Mouse (Mus musculus) forebrain, embryonic 13.5 days (tissue): ENCODE data around the gene Ddx27. TPM values are rescaled to one million over a fixed set of nuclear protein-coding genes. Genes with fewer than 3 reads are reported as not detected.

Experiments used
- ATAC-seq: fragments of 200-750 bp; cut with Nextera tagmentation; 2 replicates; pipeline ENCODE4 v1.8.0; 2017
- H3K27ac ChIP-seq: fragments of 300-500 bp; sonication (generic); 2 replicates; pipeline ENCODE4 v1.5.1; 2015; ENCODE audit warnings: inconsistent platforms, mild to moderate bottlenecking, moderate library complexity
- H3K27me3 ChIP-seq: fragments of 300-500 bp; sonication (generic); 2 replicates; pipeline ENCODE4 v1.6.1; 2015; ENCODE audit warnings: mild to moderate bottlenecking, inconsistent platforms
- H3K36me3 ChIP-seq: fragments of 300-500 bp; sonication (generic); 2 replicates; pipeline ENCODE4 v1.6.1; 2015; ENCODE audit warnings: mild to moderate bottlenecking, inconsistent platforms; ENCODE audit not compliant: poor library complexity, severe bottlenecking
- H3K4me1 ChIP-seq: fragments of 300-500 bp; sonication (generic); 2 replicates; pipeline ENCODE4 v1.6.1; 2015; ENCODE audit warnings: inconsistent platforms
- H3K4me2 ChIP-seq: fragments of 300-500 bp; sonication (generic); 2 replicates; pipeline ENCODE4 v1.6.1; 2015; ENCODE audit warnings: inconsistent platforms, mild to moderate bottlenecking, moderate library complexity
- H3K4me3 ChIP-seq: fragments of 300-500 bp; sonication (generic); 2 replicates; pipeline ENCODE4 v1.5.1; 2015; ENCODE audit warnings: mild to moderate bottlenecking, inconsistent platforms
- H3K9ac ChIP-seq: fragments of 300-500 bp; sonication (generic); 2 replicates; pipeline ENCODE4 v1.6.1; 2015; ENCODE audit warnings: mild to moderate bottlenecking, inconsistent platforms
- H3K9me3 ChIP-seq: fragments of 300-500 bp; sonication (generic); replicated peaks from 2 replicates; pipeline ENCODE4 v1.6.1; 2016; ENCODE audit warnings: inconsistent platforms
- WGBS: fragments of 180-500 bp; shearing (Covaris S2); methylation state at CpG from one replicate; pipeline ENCODE4 v1.1.7; 2015; 5-methylcytosine and 5-hydroxymethylcytosine counted together
- polyA plus RNA-seq: library from polyadenylated mRNA; unstranded; fragments of >200 nt; fragmentation: Nextera tagmentation; extraction: Ambion mirVana; gene quantifications from 2 replicates; pipeline ENCODE4 v1.2.1, GENCODE M21; 2015

The Ddx27 gene
- polyA plus RNA-seq: 46.7 and 50.0 TPM in 2 replicates

GRCm38 (mm10) chr2:167014702-167015381 is at the start of gene Ddx27:
Ddx27 (plus strand) TSS chr2:167015193.
- H3K4me1 ChIP-seq: peaks cover 24% of the 10 kb centered on the region
- peak; percentile 94 for ATAC-seq

GRCm38 (mm10) chr2:166973153-166973552 is 41.8 kb upstream of the Ddx27 start:
- no peaks in the 10 kb centered on the region for H3K27me3 ChIP-seq
- 86% methylated on average over 1 of the region's 1 CpGs for WGBS

More at GRCm38 (mm10) chr2:167014702-167015381, at the start of gene Ddx27:
- H3K4me2 ChIP-seq: peak within 1 kb of the TSS; percentile 94
- H3K27me3 ChIP-seq: 0 out of 2 replicates have a peak, but pooled peaks cover 2% of the 10 kb centered on the region
- H3K36me3 ChIP-seq: peaks cover 22% of the 10 kb centered on the region
- peak within 1 kb of the TSS; percentile 84 for H3K4me3 ChIP-seq
- peak within 1 kb of the TSS; percentile 51 for H3K27ac ChIP-seq
- H3K9me3 ChIP-seq: no peaks in the 10 kb centered on the region
- H3K9ac ChIP-seq: peak within 1 kb of the TSS; percentile 84
- WGBS: 2% methylated on average over 36 of the region's 37 CpGs

GRCm38 (mm10) chr2:166974177-166974872 is 40.7 kb upstream of the Ddx27 start:
- Histone ChIP-seq H3K27me3 (no peaks in the 10 kb centered on the region), H3K4me2 (no peak overlapping the region), H3K9ac (no peak overlapping the region), H3K9me3 (no peaks in the 10 kb centered on the region), H3K36me3 (no peaks in the 10 kb centered on the region), H3K4me1 (peaks cover 19% of the 10 kb centered on the region), H3K27ac (peak overlapping the region; percentile 35; the same call in 1 of the 2 replicates), H3K4me3 (no peak overlapping the region)
- no peak for ATAC-seq
- 93% methylated on average over 6 of the region's 6 CpGs for WGBS

More at GRCm38 (mm10) chr2:166973153-166973552, 41.8 kb upstream of the Ddx27 start:
- H3K4me2 ChIP-seq: no peak overlapping the region
- H3K9me3 ChIP-seq: no peaks in the 10 kb centered on the region
- H3K36me3 ChIP-seq: no peaks in the 10 kb centered on the region
- no peak overlapping the region for H3K27ac ChIP-seq
- H3K9ac ChIP-seq: no peak overlapping the region
- no peak for ATAC-seq
- no peak overlapping the region for H3K4me3 ChIP-seq
- H3K4me1 ChIP-seq: peaks cover 19% of the 10 kb centered on the region

- Histone ChIP-seq H3K9me3 (no peaks in the 10 kb centered on the region), H3K4me2 (no peak overlapping the region), H3K27ac (no peak overlapping the region), H3K27me3 (no peaks in the 10 kb centered on the region), H3K4me1 (peaks cover 19% of the 10 kb centered on the region), H3K9ac (no peak overlapping the region; the same call in 1 of the 2 replicates), H3K36me3 (no peaks in the 10 kb centered on the region), H3K4me3 (no peak overlapping the region)
- WGBS: 87% methylated on average over 3 of the region's 3 CpGs
- ATAC-seq: no peak
Measured at GRCm38 (mm10) chr2:166976356-166976755, 38.6 kb upstream of the Ddx27 start.

- Histone ChIP-seq H3K4me3 (no peak overlapping the region), H3K4me1 (peaks cover 19% of the 10 kb centered on the region), H3K36me3 (peaks cover 3% of the 10 kb centered on the region; the same call in 1 of the 2 replicates), H3K27me3 (no peaks in the 10 kb centered on the region), H3K27ac (no peak overlapping the region), H3K9ac (no peak overlapping the region), H3K9me3 (no peaks in the 10 kb centered on the region), H3K4me2 (no peak overlapping the region)
- WGBS: 84% methylated on average over 3 of the region's 3 CpGs
- no peak for ATAC-seq
Measured at GRCm38 (mm10) chr2:166977490-166977889, 37.5 kb upstream of the Ddx27 start.

GRCm38 (mm10) chr2:166980161-166980560 is 34.8 kb upstream of the Ddx27 start:
- Histone ChIP-seq H3K9ac (no peak overlapping the region), H3K4me2 (no peak overlapping the region), H3K9me3 (no peaks in the 10 kb centered on the region), H3K27me3 (no peaks in the 10 kb centered on the region), H3K4me3 (no peak overlapping the region), H3K27ac (no peak overlapping the region), H3K4me1 (peaks cover 14% of the 10 kb centered on the region), H3K36me3 (peaks cover 3% of the 10 kb centered on the region; the same call in 1 of the 2 replicates)
- ATAC-seq: no peak
- WGBS: 85% methylated on average over 2 of the region's 2 CpGs

GRCm38 (mm10) chr2:166983351-166983894 is 31.6 kb upstream of the Ddx27 start:
- Histone ChIP-seq H3K36me3 (peaks cover 3% of the 10 kb centered on the region; the same call in 1 of the 2 replicates), H3K4me1 (no peaks in the 10 kb centered on the region), H3K4me2 (no peak overlapping the region), H3K27ac (no peak overlapping the region), H3K4me3 (no peak overlapping the region), H3K9me3 (no peaks in the 10 kb centered on the region), H3K27me3 (no peaks in the 10 kb centered on the region), H3K9ac (no peak overlapping the region)
- ATAC-seq: no peak
- 91% methylated on average over 4 of the region's 4 CpGs for WGBS

- H3K27ac ChIP-seq: no peak overlapping the region
- H3K9me3 ChIP-seq: no peaks in the 10 kb centered on the region
- ATAC-seq: no peak
- no peaks in the 10 kb centered on the region for H3K27me3 ChIP-seq
- H3K9ac ChIP-seq: no peak overlapping the region
- no peaks in the 10 kb centered on the region for H3K36me3 ChIP-seq
- no peak overlapping the region for H3K4me2 ChIP-seq
- H3K4me3 ChIP-seq: no peak overlapping the region
- 91% methylated on average over 7 of the region's 7 CpGs for WGBS
- peaks cover 34% of the 10 kb centered on the region for H3K4me1 ChIP-seq
Measured at GRCm38 (mm10) chr2:166990861-166991260, 24.1 kb upstream of the Ddx27 start.

GRCm38 (mm10) chr2:166991945-166992344 is 23.0 kb upstream of the Ddx27 start:
- Histone ChIP-seq H3K27ac (no peak overlapping the region), H3K9ac (no peak overlapping the region), H3K4me1 (peaks cover 39% of the 10 kb centered on the region), H3K4me2 (no peak overlapping the region), H3K27me3 (no peaks in the 10 kb centered on the region), H3K9me3 (no peaks in the 10 kb centered on the region), H3K4me3 (no peak overlapping the region), H3K36me3 (no peaks in the 10 kb centered on the region)
- no peak for ATAC-seq

GRCm38 (mm10) chr2:166995021-166995795 is 19.8 kb upstream of the Ddx27 start:
- Histone ChIP-seq H3K9me3 (no peaks in the 10 kb centered on the region), H3K4me1 (peaks cover 39% of the 10 kb centered on the region), H3K4me2 (peak overlapping the region; percentile 89), H3K27me3 (no peaks in the 10 kb centered on the region), H3K36me3 (no peaks in the 10 kb centered on the region), H3K4me3 (peak overlapping the region; percentile 93), H3K27ac (peak overlapping the region; percentile 97), H3K9ac (peak overlapping the region; percentile 97)
- 6% methylated on average over 28 of the region's 28 CpGs for WGBS
- ATAC-seq: peak; percentile 22

GRCm38 (mm10) chr2:166995796-166996532 is 19.0 kb upstream of the Ddx27 start, which contains the start of gene Stau1:
Stau1 (minus strand) TSS chr2:166996299.
- Histone ChIP-seq H3K9me3 (no peaks in the 10 kb centered on the region), H3K4me1 (peaks cover 39% of the 10 kb centered on the region), H3K4me2 (peak within 1 kb of the TSS; percentile 89), H3K9ac (peak within 1 kb of the TSS; percentile 97), H3K4me3 (peak within 1 kb of the TSS; percentile 93), H3K27me3 (no peaks in the 10 kb centered on the region), H3K27ac (peak within 1 kb of the TSS; percentile 97), H3K36me3 (no peaks in the 10 kb centered on the region)
- under 1% methylated on average over 54 of the region's 88 CpGs for WGBS
- peak; percentile 99 for ATAC-seq
